Mouse (Mus musculus): ENCODE data around the gene Nanos2.

Nanos2 gene

DNA sequence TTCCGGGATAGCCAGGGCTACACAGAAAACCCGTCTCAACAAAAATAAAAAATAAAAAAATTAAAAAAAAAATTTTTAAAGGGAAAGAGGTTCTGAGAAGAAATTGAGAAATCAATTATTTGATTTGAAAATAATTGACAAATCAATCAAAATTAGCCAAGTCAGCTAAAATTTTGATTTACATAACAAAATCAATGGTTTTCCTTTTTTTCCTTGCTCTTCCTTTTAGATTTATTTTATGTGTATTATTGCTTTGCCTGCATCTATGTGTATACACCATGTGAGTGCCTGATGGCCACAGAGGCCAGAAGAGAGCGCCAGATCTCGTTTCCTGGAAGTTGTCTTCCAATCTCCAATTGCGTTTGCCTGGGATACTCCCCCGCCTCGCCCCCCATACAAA, 30.7 kb downstream of the Nanos2 start:
- no peak for DNase-seq (ENCODE audit: low spot score in 2 of 2)

DNA sequence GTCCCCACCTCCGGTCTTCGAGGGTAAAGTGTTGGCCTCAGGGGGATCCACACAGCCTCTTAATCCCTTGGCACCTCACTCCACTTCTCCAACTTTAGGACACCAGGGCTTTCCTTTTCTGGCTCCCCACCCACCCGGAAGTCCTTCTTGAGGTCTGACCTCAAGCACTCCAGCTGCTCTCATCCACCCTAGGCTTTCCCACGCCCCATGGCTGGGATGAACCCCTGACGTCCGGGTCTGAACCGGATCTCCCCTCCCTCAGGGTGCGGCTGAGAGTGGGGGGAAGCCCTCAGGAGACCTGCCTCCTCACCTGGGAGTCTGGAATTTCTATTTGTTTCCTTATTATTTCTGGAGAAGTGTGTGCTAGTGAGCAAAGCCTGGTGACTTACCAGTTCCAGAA, 33.8 kb downstream of the Nanos2 start:
- DNase-seq (ENCODE audit: low spot score in 2 of 2), result no peak

DNA sequence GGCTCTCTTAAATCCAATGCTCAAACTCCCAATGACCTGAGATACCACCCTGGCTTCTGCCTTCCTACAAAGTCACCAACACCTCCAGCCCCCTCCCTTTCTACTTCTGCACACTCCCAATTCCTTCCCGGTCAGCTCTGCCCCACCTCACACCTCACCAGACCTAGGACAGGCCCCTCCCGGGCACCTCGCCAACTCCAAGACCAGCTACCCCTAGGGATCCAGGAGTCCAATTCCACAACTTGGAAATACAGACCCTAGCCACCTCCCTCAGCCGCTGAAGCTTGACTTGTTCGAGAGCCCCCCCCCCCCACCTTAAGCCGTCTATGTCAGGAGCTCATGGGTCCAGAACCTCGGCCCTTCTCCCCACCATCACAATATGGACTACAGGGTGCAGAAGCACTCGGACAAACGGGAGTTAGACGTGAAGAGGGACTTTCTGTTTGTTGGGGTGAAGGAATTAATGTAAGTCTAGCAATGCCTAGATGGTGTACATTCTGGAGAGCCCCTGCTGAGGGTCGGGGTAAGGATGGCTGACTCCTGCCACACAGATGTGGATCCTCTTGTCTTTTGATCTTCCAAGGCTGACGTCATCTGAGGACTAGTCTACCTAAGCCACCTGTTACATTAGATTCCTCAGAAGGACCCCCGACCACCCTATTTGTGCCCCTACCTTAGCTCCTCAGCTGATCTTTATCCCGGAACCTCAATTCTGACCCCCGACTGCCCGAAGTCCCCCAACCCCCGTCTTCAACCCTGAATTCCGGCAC, 35.2 kb downstream of the Nanos2 start:
- no peak for DNase-seq (ENCODE audit: low spot score in 2 of 2)

DNA sequence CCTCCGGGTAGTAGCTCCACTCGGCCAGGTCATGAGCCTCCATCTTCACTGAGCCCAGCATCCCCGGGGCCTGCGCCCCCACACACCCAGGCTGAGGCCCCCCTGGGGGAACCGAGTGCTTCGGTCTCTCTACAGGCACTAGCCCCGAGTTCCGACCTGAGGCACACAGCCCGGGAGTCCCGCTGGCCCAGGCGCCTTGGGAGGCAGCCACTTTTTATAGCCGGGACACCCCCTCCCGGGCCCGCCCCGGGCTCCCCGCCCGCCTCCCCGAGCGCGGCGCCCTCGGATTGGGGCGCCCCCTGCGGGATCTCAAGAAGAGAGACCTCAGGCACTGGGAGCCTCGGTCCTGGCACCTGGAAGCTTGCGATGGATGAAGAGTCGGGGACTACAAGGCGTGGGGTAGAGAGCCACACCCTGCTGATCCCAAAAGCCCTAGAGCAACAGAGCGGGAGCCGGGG, 36.2 kb downstream of the Nanos2 start, which contains the start of gene Foxa3:
Gene Foxa3 (minus strand): TSS at position 182 of the 458 bp plus-strand sequence.
- peak in 1 of 2 experiments; percentile 22 for DNase-seq (ENCODE audit: low spot score in 2 of 2)

DNA sequence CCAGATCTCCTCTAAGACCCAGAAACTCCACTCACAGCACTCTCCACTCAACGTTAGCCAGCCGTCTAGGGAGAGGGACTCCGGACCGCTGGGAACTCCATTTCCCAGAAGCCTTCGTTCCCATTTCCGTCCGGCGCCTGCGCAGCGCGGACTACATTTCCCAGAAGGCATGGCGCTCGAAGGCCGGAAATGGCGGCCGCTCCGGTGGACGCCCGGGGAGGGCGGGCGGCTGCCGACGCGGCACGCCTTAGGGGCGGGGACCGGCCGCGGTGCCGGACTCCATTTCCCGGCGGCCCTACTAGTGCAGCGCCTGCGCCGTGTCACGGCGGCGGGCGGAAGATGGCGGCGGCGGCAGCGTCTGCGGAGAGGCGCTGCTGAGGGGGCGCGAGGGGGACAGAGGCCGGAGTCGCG, 36.9 kb downstream of the Nanos2 start, which contains the start of gene Sympk:
Gene Sympk (plus strand): TSS at position 282 of the 411 bp plus-strand sequence.
- DNase-seq (ENCODE audit: low spot score in 2 of 2), result peak; percentile 75 to 95

DNA sequence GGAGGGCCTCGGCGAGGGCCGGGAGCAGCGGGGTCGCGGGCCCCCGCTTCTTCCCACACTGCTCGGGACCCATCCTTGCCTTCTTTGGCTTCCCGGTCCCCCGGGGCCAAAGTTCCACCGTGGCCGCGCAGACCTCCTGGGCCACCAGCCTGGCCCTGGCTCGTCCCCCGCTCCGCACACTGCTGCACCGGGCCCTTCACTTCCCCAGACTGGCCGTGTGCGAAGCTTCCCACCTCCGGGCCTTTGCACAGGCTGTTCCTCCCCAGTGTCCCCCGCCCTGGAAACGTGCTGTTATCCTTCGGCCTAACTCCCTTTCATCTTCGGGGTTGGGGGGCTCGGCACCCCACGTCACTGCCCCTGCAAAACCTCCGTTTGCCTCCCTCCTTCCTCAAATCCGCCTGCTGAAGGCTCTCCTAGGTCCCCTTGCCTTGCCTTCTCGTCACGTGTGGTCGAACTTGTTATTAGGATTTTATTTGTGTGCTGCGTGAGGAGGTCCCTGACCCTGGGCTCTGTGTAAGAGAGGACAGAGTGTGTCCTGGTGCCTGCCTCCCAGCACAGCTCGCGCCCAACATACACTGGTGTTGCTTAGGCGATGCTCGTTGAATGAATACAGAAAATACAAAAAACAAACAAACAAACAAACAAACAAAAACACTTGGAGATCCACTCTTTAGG, 37.5 kb downstream of the Nanos2 start:
- no peak for DNase-seq (ENCODE audit: low spot score in 2 of 2)

DNA sequence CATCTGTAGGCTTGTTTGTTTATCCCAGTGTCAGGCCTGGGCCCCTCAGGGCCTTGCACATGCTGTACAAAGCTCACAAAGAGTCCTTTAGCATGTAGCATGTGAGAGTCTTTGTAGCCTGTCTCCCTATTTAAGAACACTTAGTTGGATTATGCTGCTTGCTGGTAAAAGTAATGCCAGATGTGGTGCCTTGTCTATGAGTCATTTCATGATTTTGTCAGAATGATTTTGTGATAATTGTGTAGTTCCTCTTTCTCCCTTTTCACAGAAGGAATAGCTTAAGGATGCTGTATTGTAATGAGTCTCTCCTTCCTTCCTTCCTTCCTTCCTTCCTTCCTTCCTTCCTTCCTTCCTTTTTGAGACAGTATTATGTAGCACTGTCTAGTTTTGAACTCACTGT, 40.9 kb downstream of the Nanos2 start:
- DNase-seq (ENCODE audit: low spot score in 2 of 2), result no peak

DNA sequence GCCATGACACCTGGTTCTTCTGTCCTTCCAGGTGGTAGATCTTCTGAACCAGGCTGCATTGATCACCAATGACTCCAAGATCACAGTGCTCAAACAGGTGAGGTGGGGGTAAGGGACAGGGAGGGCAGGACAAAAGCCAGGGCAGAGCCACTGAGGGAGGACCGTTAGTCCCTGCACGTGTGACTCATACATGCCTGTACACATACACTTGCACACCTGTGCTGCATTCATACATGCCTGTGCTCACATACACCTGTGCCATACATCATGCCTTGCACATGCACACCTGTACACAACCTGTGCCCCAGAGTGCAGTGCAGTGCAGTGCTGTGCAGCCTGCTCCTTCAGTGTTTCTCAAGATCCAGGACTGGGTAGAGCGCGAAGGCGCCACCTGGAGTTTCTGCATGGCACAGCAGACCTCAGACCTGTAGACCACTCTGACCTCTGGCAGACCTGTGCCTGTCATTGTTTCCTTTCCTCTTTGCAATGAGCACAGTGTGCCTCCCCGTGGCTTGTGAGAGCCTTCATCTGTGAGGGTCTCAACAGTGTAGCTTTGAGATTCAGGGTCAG, 42.0 kb downstream of the Nanos2 start:
- DNase-seq (ENCODE audit: low spot score in 2 of 2), result peak in 1 of 2 experiments; percentile 37

DNA sequence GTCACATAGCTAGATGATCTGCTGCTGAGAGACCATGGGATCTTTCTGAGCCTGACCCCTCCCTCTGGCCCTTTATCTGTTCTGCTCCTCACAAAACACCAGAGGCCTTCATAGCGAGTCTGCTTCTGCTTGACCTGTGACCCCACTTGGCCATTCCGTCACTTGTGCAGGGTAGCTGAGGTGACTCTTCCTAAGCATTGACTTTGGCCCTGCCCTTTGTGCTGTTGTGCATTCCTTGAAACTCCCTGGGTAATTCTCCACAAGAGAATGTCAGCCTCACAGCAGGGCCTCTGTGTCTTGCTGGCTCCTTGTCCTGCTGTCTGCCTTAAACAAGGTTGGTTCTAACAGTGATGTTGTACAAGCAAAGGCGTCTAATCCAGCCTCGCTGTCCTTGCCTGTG, 44.4 kb downstream of the Nanos2 start:
- no peak for DNase-seq (ENCODE audit: low spot score in 2 of 2)
